Comparison of ENCODE assay signal across 8 mouse cellular contexts in the genomic region with DNA sequence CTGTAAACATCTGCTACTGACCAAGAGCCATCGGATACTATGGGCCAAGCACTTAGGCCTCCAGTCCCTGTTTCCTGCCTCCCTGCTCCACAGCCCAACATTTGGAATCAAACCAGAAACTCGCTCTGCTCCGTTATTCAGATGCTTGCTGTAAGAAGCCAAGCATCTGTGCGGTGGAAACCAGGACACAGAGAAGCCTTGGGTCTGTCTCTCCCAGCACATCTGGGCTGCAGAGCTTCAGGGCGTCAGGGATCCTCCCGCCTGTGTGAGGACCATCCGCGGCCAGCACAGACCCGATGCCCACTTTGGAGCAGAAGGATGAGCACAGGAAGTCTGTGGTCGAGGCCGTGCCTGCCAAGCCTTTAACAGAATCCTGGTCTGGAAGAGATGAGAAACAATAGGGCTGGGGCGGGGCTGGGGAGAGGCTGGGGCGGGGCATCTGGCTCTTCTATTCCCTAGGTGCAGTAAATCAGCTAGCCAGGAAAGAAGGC. TPM values are rescaled to one million over a fixed set of nuclear protein-coding genes. Genes with fewer than 3 reads are reported as not detected.
DNase-seq lines count a peak whose midpoint lies in the region; ATAC-seq lines count a peak whose summit lies in the region.

No protein-coding gene starts in this region.

- no peaks in the 10 kb centered on the region for H3K27me3 ChIP-seq in forebrain, embryonic 14.5 days (replicated peaks; ENCODE audit: control insufficient read depth, insufficient read depth, low read length)
- no peaks in the 10 kb centered on the region for H3K27me3 ChIP-seq in intestine, embryonic 16.5 days (replicated peaks; ENCODE audit: control insufficient read depth, insufficient read depth, low read length)
- H3K27me3 ChIP-seq in stomach, embryonic 16.5 days (ENCODE audit: control insufficient read depth, insufficient read depth, low read length), result no peaks in the 10 kb centered on the region

- ATAC-seq in forebrain, embryonic 14.5 days, result no peak
- ATAC-seq in intestine, embryonic 16.5 days, result peak; percentile 58
- peak; percentile 42 for ATAC-seq in stomach, embryonic 16.5 days (ENCODE audit: insufficient read depth, low FRiP score)

- no peak overlapping the region for H3K4me2 ChIP-seq in forebrain, embryonic 14.5 days (ENCODE audit: low read length)
- peak overlapping the region; percentile 20; the same call in 1 of the 2 replicates for H3K4me2 ChIP-seq in intestine, embryonic 16.5 days (ENCODE audit: low read depth, low read length)
- no peak overlapping the region for H3K4me2 ChIP-seq in stomach, embryonic 16.5 days (ENCODE audit: low read depth, low read length)

- WGBS in forebrain, embryonic 14.5 days, result 27% methylated on average over 13 of the region's 13 CpGs
- 17% methylated on average over 13 of the region's 13 CpGs for WGBS in intestine, embryonic 16.5 days
- 28% methylated on average over 13 of the region's 13 CpGs for WGBS in stomach, embryonic 16.5 days

- no peaks in the 10 kb centered on the region for H3K36me3 ChIP-seq in forebrain, embryonic 14.5 days (ENCODE audit: control insufficient read depth, insufficient read depth, low read length)
- no peaks in the 10 kb centered on the region for H3K36me3 ChIP-seq in intestine, embryonic 16.5 days (ENCODE audit: control insufficient read depth, insufficient read depth, low read length)
- no peaks in the 10 kb centered on the region for H3K36me3 ChIP-seq in stomach, embryonic 16.5 days (ENCODE audit: control insufficient read depth, insufficient read depth, low read length)

- DNase-seq in cerebellum, postnatal 25 days, result peak; percentile 43 to 49
- DNase-seq in cerebellum, adult 11-12 months, result no peak
- peak; percentile 85 for DNase-seq in 3134 (ENCODE audit: extremely low read depth, insufficient read length, low spot score)
- no peak for DNase-seq in forebrain, embryonic 14.5 days (ENCODE audit: low spot score)
- DNase-seq in thymus, postnatal 25 days, result no peak
- DNase-seq in layer of hippocampus, postnatal 36 days, result no peak

- no peak overlapping the region for H3K4me3 ChIP-seq in forebrain, embryonic 14.5 days (ENCODE audit: low read depth, low read length)
- no peak overlapping the region for H3K4me3 ChIP-seq in intestine, embryonic 16.5 days (ENCODE audit: low read length)
- H3K4me3 ChIP-seq in stomach, embryonic 16.5 days (replicated peaks; ENCODE audit: low read length), result no peak overlapping the region

- H3K9me3 ChIP-seq in forebrain, embryonic 14.5 days (replicated peaks; ENCODE audit: control insufficient read depth, low read length), result no peaks in the 10 kb centered on the region
- no peaks in the 10 kb centered on the region for H3K9me3 ChIP-seq in intestine, embryonic 16.5 days (ENCODE audit: control insufficient read depth, low read length)
- H3K9me3 ChIP-seq in stomach, embryonic 16.5 days (replicated peaks; ENCODE audit: control insufficient read depth, low read length), result no peaks in the 10 kb centered on the region

- H3K9ac ChIP-seq in forebrain, embryonic 14.5 days (ENCODE audit: low read length), result peak overlapping the region; percentile 10; the same call in 1 of the 2 replicates
- H3K9ac ChIP-seq in intestine, embryonic 16.5 days (ENCODE audit: low read depth, low read length), result 0 out of 2 replicates have a peak overlapping the region, but pooled peaks have one; percentile 31
- H3K9ac ChIP-seq in stomach, embryonic 16.5 days (ENCODE audit: low read length), result no peak overlapping the region

- H3K4me1 ChIP-seq in forebrain, embryonic 14.5 days (ENCODE audit: control insufficient read depth, insufficient read depth, low read length), result peaks cover 2% of the 10 kb centered on the region; the same call in 1 of the 2 replicates
- peaks cover 4% of the 10 kb centered on the region; the same call in 1 of the 2 replicates for H3K4me1 ChIP-seq in intestine, embryonic 16.5 days (ENCODE audit: control insufficient read depth, insufficient read depth, low read length)
- peaks cover 14% of the 10 kb centered on the region; the same call in 1 of the 2 replicates for H3K4me1 ChIP-seq in stomach, embryonic 16.5 days (ENCODE audit: control insufficient read depth, insufficient read depth, low read length)

- H3K27ac ChIP-seq in forebrain, embryonic 14.5 days (ENCODE audit: low read depth, low read length), result no peak overlapping the region
- H3K27ac ChIP-seq in intestine, embryonic 16.5 days (ENCODE audit: low read length), result peak overlapping the region; percentile 72
- peak overlapping the region; percentile 71 for H3K27ac ChIP-seq in stomach, embryonic 16.5 days (ENCODE audit: low read length)

RNA-seq across cellular contexts. Expression of a gene that starts 42.2 kb away (rescaled TPM):
- polyA plus RNA-seq in forebrain, embryonic 14.5 days (2014; fragmentation: Nextera tagmentation; extraction: Ambion mirVana), result 1.6 and 1.7 TPM in 2 replicates
- polyA plus RNA-seq in intestine, embryonic 16.5 days (2015; fragmentation: Nextera tagmentation; extraction: Ambion mirVana), result 1.3 and 2.3 TPM in 2 replicates
- polyA plus RNA-seq in stomach, embryonic 16.5 days (2015; fragmentation: Nextera tagmentation; extraction: Ambion mirVana), result 3.4 and 4.2 TPM in 2 replicates
- 1 to 10 TPM; 4.0 TPM for total RNA-seq in layer of hippocampus, postnatal 36 days (2021)

Comparison
In these comparisons a context has a peak if more than half of its experiments do, and no peak if none do; other contexts are left out.
1. DNase-seq: peak in cerebellum, postnatal 25 days (2 of 2) and 3134 (single experiment); none in cerebellum, adult 11-12 months (single experiment), forebrain, embryonic 14.5 days (single experiment), thymus, postnatal 25 days (single experiment) and layer of hippocampus, postnatal 36 days (0 of 2).